Mouse (Mus musculus) mature B cell (primary cell): ENCODE data around the gene Fli1.

Experiments
- in situ Hi-C: fragments of 300-500 bp; cut with MboI; formaldehyde crosslinking; loops from 2 replicates; pipeline ENCODE4 v1.14.3; 2019

Fli1 gene

DNA sequence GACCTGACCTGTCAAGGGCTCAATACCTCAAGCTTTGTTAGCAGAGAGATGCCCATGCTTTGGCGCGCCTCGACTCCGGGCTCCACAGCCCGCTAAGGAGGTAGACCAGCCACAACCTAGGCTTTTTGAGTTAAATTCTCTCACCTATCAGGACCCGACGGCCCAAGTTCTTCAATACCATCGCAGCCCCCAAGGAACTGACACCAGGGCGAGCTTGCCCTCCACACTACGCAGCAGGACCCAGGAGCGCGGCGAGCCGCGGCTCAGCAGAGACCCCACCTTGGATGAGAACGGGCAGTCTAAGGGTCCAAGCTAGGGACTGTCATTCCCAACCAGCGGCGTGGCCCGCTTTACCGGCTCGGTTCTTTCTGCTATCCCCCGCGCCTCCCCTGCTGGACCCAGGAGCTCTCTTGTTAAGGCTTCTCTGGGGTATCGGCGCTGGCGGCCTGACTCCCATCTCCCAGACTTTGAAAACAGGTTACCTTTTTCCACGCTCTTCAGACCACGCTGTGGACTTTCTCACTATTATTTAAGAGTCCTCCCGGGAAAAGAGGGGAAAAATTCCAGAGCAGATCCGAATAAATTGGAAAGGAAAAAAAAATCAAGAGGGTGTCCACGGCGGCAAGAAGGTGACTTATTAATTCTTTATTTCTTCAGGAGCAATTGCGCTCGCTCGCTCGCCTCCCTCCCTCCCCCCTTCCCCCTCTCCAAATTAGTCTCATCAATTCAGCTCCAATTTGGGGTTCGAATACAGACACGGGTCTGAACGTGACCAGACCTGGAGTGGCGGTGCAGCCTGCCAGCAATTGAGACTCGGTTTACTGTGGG is at the start of gene Fli1:
Gene Fli1, minus strand, starts transcription at position 650 of the 828 bp plus-strand sequence.
- in situ Hi-C loops, result no loop called here

DNA sequence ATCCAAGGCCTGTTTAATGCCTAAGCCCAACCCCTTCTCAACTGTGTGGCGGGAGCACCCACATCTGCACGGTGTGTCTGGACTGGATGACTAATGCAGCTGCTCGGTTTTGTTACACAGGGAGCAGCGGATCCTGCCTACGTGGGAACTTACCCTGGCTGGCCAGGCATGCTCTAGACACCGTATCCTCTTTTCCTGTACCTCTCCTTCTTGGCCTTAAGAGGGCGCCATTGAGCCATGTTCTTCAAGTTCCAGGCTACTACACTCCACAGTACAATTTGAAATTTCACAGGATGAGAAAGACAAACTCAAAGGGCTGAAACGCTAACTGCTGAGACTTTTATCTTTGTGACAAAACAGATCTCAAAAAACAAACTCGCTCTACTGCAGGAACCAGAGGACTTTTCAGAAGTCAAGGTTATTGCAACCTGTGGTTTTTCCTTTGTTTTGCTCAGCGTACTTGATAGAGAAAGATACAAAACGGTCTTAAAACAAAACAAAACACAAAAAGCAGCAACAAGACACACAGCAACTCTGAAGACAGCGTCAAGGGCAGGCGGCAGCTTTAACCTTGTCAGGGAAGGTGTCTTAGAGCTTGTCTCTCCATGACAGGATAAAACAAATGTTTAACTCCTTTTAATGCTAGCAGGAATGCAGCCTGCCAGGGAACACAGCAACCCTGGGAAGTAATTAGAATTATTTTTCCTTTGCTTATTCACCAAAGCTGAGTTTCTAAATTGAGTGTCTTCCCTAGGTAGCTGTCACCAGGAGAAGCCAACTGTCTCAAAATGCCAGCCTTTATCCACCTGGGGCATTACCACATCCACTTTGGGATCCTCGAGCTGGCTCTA is 49.3 kb upstream of the Fli1 start:
- in situ Hi-C loops, result no loop called here

DNA sequence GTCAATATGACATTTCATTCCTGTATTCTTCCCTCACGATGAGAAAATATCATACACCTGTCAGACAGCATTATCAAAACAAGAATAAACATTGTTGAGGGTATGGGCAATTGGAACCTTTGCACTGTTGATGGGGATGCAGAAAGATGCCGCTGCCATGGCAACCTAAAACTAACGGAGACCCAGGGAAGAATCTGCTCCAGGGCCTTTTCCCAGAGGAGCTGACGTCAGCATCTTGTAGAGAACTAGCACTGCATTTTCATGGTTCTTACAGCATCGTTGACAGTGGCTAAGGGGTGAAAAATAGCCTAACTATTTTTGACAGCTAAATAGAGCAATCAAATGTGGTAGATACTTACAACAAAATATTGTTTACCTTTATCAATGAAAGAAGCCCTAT is 47.9 kb upstream of the Fli1 start:
- in situ Hi-C loops, result no loop called here

DNA sequence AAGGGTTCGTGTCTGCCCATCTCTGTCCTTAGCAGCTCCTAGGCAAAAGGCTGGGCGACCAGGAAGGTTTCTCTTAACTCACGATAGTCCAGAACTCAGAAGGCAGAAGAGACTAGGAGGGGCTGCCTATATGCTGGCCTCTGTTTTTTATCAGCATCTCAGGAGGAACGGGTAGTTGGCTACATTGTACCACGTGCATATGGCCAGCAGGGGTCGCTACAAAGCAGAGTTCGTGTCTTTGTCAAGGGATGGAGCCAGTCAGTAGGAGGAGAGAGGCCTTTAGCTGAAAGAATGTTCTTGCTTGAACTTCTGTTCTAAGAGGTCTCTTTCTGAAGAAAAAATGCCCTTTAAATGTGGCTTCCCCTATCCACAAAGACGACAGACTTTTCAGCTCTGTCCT is 47.2 kb upstream of the Fli1 start:
- in situ Hi-C loops, result loop anchor here (10.0 kb wide), 3 partner anchors 315 to 645 kb away; no protein-coding TSS in a partner anchor

DNA sequence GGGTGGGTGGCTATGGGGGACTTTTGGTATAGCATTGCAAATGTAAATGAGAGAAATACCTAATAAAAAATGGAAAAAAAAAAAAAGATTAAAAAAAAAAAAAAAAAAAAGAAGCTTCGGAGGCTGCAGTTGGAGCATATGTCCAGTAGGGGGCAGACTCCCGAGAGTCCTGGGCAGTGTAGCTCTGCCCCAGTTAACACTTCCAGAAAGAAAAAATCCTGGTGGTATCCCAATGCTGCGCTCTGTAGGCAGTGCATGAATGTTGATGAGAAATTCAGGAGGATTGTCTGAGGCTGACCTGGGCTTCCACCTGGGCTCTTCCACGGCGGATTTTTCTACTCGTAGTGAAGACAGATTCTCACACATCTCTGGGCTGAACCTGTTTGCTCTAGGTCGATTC is 42.7 kb upstream of the Fli1 start:
- in situ Hi-C loops, result loop anchor here (10.0 kb wide), 3 partner anchors 311 to 649 kb away; no protein-coding TSS in a partner anchor

DNA sequence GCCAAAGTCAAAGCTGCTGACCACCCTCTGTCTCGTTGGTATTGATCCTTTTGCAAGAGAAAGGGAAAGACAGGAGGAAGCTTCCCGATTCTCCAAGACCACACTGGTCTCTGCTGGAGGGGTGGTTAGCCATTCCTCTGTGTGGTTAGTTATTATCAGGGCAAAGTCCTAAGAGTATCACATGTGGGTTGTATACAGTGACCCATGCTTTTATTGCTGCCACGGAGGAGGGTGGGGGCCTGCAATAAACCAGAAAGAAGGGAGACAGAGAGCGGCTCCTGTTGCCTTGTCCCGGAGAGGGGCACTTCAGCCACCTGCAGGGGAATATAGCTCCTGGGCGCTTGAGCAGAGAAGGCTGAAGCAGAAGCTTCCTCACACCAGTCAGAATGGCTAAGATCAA is 41.2 kb upstream of the Fli1 start:
- in situ Hi-C loops, result loop anchor here (10.0 kb wide), 3 partner anchors 309 to 651 kb away; no protein-coding TSS in a partner anchor

DNA sequence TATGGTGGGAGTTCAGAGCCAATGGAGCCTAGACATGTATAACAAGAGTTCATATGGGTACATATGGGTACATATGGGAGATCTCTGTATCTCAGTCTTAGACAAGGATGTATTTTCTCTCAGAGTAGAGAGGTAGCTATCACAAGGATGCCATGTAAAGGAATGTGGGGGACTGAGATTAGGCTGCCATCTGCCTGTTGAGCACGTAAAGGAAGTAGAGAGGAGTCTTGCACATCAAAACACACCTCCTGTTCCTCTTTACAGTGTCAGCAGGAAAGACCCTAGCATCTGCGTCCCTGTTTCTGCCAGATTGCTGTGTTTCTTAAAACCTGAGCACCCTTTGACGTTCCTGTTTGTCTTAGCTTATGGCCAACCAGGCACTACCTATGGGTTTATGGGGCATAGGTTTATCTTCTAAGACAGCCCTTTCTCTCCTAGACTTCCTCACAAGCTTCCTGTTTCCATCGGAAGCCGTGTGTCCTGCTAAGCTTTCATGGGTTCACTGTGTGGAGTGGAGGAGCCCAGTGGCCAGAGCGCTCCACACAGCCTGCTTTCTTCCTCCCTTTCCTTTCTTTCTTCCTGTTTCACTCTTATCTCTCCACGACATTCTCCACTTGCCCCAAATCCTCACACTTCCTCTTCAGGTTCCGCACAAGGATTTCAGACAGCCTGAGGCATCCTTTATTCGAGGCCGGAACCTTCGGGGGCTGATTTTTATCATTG is 39.4 kb upstream of the Fli1 start:
- in situ Hi-C loops, result loop anchor here (10.0 kb wide), 3 partner anchors 307 to 653 kb away; no protein-coding TSS in a partner anchor

DNA sequence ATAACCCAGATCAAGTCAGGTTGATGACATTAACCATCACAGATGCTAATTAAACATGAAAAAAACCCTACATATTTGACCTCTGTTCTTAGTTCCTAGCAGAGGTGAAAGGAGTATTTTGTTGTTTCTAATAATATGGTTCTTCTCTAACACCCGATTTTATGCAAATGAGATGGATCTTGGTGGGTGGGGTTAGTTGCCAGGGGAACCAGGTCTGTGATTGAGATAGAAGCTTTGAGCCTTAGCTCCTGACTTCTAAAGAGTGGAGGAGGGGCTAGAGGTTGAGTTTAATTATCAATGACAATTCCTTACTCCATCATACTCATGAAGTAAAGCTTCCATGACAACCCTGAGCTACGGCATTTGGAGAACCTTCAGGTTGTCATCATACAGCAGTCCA is 35.8 kb upstream of the Fli1 start:
- in situ Hi-C loops, result no loop called here

DNA sequence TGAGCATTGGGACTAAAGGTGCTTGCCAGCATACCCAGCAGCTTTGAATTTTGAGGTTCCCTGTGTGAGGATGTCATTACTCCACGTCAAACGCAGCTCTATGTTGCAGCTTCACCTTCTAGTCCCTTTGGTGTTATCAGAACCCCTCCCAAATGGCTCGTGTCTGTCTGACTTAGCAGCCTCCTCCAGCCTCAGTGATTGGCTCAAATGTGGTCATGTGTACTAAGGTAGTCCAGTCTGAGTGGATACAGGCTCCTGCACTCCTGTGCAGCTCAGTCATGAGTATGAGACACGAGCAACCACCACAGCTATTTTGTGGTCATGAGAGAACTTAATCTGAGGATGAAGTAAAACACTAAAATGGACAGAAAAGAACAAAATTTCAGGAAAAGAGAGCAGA is 31.0 kb upstream of the Fli1 start:
- in situ Hi-C loops, result no loop called here

DNA sequence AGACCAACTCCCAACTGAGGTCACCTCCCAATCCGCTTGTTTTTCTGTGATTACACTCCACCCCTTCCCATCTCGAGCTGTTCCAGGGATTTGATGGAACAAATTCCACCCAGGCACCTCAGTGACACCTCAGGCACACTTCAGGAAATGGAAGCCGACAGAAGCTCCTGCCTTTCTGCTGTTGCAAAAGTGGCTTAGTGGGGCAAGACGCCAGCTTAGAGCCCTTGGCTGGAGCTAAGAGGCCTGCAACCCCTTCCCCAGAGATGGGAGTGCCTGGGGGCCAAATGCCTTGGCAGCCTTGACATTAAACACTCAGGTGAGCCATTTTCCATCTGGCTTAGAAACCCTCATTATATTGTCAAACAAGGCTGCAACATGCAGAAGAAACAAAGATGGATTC is 29.0 kb upstream of the Fli1 start:
- in situ Hi-C loops, result no loop called here

DNA sequence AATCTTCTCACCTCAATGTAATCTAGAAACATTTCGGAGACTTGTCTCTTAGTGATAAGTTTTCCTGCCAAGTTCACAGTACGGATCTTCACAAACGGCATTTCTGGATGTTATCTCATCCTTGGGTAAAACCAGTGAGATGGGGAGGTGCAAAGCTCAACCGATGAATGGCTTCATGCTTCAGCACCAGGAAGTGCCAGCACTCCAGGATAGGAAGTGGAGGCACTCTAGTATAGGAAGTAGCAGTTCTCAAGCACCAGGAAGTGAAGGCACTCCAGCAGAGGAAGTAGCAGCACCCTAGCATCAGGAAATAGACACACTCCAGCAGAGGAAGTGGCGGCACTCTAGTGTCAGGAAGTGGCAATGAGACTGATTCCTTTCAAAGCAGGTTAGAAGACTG is 27.9 kb upstream of the Fli1 start:
- in situ Hi-C loops, result no loop called here

DNA sequence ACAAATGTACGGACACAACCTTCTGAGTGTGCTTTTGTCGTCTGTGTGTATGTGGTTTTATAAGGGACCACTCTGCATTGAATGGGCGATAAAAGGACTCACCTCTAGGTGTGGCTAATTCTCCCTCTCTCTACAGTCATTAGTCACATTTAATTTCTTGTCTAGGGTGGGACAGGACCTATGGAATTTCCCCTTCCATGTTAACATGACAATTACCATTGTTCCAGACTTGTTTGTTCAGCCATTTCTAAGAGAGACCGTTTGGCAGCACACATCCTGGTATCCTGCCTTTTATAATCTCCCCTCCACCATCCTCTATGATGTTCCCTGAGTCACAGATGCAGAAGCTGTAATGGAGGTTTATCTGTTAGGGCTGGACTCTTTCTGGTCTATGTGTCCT is 26.6 kb upstream of the Fli1 start:
- in situ Hi-C loops, result no loop called here

DNA sequence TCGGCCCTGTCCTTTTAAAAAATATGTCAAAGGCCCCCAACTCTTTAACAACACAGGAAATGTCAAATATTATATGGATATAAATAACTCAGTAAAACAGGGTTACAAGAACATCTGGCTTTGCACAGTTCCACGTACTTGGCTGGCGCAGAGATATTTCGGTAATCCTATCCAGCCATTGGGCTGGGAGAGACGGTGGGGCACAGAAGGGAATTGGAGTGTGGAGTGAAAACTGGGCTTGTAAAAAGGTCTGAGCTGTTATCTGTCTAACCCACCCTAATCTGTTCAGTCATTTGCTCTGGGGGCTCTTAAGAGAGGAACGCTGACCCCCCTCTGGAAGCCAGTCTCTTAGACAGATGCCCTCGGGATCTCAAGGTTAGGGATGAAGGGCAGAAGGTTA is 24.9 kb upstream of the Fli1 start:
- in situ Hi-C loops, result no loop called here

DNA sequence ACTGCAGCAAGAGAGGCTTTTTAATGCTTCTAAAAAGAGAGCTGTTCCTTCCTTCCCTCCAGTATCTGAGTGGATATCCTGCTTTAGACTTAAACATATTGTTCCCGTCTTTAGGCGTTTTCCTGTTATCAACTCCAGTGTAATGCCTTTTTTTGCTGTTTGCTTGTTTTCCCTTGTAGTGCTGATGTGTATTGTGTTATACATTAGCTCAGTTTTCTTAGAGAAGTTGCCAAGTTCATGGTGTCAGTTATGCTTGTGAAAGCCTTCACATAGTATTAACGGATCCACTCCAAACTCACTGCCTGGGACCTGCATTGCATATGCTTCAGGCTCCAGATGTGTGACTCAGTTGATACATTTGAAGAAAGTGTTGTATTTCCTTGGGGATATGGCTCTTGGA is 22.6 kb upstream of the Fli1 start:
- in situ Hi-C loops, result no loop called here

DNA sequence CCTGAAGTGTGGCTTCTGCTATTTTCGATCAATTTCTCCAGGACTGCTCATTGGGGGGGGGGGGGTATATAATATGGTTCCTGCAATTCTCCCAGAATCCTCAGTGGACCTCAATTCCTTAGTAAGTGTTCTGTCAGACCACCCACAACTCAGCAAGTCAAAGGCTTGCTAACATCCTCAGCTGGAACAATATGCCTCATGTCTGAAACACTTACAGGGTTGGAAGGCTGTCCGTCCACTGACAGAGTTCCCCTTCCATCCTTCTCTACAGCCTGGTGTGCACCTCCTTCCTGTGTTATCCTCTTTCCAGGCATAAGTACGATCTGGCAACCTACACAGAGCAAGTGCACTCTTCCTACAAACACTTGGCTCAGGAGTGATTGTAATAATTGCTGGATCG is 20.2 kb upstream of the Fli1 start:
- in situ Hi-C loops, result no loop called here

DNA sequence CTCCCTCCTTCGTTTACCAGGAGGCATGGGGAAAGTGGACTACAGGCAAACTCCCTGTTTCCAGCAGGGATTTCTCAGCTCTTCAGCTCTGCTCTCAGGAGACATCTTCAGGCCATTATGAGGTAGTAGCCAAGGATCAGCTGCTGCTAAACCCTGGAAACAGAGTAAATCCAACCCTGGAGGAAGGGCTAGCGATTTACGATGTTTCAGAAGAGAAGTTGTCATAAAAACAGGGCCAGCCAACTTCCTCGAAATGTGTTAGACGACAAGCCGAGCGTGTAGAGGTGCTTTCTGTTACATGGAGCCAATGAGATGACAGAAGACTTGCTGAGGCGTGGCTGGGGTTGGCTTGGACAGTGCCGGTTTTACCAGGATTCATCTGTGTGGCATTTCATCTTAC is 19.7 kb upstream of the Fli1 start:
- in situ Hi-C loops, result no loop called here

DNA sequence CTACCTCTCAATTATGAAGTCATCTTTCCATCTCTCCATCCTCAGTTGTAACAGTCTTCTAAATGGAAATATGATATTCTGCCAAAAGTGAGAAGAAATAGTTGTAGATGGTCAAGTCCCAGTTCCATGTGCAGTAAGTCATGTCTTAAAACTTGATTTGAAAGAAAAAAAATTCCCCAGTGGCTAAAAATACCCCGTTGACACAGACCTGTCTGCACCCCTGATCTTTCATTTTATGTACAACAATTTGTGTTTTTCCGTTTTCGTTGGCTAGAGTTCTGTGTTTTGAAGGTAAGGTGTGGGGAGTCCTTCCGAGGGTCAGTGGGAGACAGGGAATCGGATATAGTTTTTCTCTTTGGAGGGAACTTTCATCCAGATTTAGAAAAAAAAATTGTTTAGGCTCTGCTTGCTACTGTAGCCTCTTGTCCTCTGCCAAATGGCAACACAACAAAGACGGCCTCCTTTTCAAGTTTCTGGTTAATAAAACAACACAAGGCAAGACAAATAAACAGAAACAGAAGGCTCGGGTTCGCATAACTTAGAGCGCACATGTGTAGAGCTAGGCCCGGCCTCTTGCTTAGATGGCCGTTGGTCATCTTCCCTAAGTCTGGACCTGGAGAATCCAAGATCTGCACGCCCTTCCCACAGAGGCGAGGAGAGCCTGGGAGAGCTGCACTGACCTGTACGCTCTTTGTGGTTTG is 18.7 kb upstream of the Fli1 start:
- in situ Hi-C loops, result no loop called here

DNA sequence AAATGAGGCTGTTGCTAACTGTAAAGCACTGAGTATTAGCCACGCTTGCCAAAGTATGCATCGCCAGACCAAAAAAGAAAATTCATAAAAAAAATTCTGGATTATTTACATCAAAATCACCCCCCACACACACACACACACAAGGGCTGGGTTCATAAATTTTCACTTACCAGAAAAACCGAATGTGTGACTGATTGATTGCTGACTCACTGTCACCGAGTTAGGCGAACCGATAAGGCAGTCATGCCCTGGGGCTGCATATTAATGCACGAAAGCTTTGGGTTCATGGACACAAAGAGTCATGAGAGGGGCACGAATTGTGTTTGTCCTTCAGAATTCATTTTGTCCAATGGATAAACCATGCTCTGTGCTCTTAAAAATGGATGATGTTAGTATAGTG is 17.2 kb upstream of the Fli1 start:
- in situ Hi-C loops, result no loop called here

DNA sequence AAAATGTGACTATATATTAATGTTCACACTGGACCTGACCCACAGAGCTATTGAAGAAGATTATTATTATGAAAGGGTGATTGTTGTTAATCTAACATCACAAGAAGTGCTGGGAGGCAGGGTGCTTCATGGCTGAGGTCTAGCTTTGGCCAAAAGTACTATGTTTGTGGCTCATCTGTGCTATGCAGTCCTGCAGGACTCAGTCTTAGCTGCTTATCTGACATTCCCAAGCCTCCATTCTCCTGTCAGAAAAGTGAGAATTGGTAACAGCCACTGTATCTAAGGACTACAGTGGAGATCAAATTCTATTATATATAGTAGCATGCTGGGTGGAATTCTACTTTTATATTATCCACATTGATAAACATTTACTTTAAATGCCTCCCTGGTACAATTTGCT is 16.8 kb upstream of the Fli1 start:
- in situ Hi-C loops, result no loop called here

DNA sequence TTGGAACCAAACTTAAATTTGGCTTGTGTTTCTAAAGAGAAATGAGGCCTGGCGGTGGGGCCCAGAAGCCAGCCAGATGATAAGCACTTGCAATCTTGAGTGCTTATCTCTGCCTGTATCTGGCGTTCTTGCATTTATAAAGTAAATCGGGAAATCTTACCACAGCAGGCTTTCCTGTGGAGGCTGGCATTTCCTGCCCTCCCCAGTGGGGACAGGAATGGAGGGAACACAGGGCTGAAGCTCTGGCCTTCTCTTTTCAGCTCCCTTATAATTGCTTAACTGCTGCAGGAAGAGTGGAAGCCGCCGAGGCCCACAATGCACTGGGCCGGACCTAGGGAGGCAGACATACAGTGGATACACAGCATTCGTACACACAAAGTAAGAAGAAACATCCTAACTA is 13.7 kb upstream of the Fli1 start:
- in situ Hi-C loops, result no loop called here

DNA sequence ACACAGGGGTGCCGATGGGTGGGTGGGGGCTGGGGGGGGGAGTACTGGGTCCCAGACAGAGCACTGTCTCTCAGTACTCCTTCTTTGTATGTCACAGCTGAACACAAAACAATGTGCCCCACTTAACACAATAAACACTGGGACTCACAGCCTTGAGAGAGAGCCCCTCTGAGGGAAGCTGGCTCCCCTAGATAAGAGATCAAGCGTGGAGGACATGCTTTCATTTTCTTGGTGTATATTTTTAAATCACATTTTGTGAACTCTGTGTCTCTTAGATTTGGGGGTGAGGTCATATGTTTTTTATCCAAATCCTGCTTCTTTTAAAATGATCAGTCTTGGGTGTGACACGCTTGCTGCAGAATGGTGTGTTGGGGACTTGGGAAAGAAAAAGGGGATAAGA is 12.6 kb upstream of the Fli1 start:
- in situ Hi-C loops, result no loop called here

DNA sequence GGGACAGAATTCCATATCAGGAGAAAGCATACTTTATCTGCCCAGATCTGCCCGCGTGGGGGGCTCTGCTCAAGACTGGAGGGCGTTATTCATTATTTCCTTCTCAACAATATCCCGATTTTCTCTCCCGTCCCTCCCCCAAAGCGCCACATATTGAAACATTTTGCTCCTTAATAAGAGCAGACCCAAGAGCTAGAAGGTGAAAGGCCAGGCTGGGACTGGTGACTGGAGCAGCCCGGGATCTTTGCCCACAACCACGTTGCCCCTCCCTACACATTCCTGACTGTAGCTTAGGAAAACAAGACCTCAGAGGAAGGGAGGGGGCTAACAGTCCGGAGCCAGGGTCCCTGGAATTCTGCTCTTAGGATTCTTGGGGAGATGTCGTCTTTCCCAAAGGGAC is 7.9 kb upstream of the Fli1 start:
- in situ Hi-C loops, result no loop called here
